Mouse (Mus musculus): ENCODE results near the gene Rere. TPM values are rescaled to one million over a fixed set of nuclear protein-coding genes. Genes with fewer than 3 reads are reported as not detected.

Gene Rere
- polyA plus RNA-seq, 1 experiment, result 58.8 TPM

DNA sequence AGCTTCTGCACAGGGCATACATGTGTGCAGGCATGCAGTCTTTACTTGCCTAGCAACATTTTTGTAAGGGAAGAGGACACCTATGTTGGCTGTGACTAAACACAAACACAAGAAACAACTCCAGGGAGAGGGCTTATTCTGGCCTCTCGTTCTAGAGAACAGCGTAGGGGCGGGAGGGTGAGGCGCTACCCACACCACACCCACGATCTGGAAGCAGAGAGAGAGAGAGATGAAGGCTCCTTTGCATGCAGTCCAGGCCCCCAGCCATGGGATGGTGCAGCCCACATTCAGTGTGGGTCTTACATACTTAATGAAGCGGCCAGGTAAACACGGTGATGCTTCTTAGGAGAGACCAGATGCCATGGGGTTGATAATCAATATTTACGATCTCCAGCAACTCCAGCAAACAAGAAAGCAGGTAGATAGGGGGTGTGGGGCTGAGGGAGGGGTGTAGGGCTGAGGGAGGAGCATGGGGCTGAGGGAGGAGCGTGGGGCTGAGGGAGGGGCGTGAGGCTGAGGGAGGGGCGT lies 371.7 kb downstream of the Rere start:
- 53% methylated on average over 11 of the region's 11 CpGs for WGBS
- no peak for DNase-seq
- TF ChIP-seq POLR2A (IDR thresholded peaks at IDR 0.05; ENCODE audit: low read depth, low read length) (no peak), CTCF (conservative IDR thresholded peaks at IDR 0.05; ENCODE audit: insufficient read depth, insufficient read length, low read depth, low read length) (no peak)
- Histone ChIP-seq H3K4me1 (ENCODE audit: control insufficient read depth, insufficient read depth, low read length) (no peaks in the 10 kb centered on the region), H3K27me3 (replicated peaks; ENCODE audit: control insufficient read depth, insufficient read depth, low read length) (no peaks in the 10 kb centered on the region), H3K27ac (ENCODE audit: insufficient read depth, low read depth, low read length) (no peak overlapping the region), H3K36me3 (ENCODE audit: control insufficient read depth, insufficient read depth, low read length) (no peaks in the 10 kb centered on the region), H3K4me3 (ENCODE audit: insufficient read depth, low read depth, low read length) (no peak overlapping the region)

DNA sequence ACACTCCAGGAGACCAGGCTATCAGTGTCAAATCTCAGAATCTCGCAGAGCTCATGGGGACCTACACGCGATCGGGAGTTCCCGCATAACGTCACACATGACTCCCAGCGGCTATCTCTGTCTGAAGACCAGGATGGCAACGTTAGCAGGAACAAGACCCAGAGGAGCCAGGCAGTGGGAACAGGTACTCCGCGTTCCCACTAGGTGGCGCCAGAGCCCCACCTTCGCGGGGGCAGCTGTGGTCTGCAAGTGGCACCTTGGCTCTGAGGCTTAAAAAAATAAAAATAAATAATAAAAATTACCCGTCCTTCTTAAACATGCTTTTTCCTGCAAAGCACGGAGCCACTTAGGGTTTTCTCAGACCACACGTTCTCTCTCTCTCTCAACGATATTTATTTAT lies 374.5 kb downstream of the Rere start:
- TF ChIP-seq CTCF (conservative IDR thresholded peaks at IDR 0.05; ENCODE audit: insufficient read depth, insufficient read length, low read depth, low read length) (peak; percentile 95), POLR2A (IDR thresholded peaks at IDR 0.05; ENCODE audit: low read depth, low read length) (no peak)
- 3% methylated on average over 17 of the region's 17 CpGs for WGBS
- Histone ChIP-seq H3K4me1 (ENCODE audit: control insufficient read depth, insufficient read depth, low read length) (no peaks in the 10 kb centered on the region), H3K4me3 (ENCODE audit: insufficient read depth, low read depth, low read length) (no peak overlapping the region), H3K27ac (ENCODE audit: insufficient read depth, low read depth, low read length) (no peak overlapping the region), H3K27me3 (replicated peaks; ENCODE audit: control insufficient read depth, insufficient read depth, low read length) (no peaks in the 10 kb centered on the region), H3K36me3 (ENCODE audit: control insufficient read depth, insufficient read depth, low read length) (no peaks in the 10 kb centered on the region)
- peak; percentile 90 for DNase-seq

- WGBS, result 85% methylated on average over 6 of the region's 6 CpGs
- Histone ChIP-seq H3K27me3 (replicated peaks; ENCODE audit: control insufficient read depth, insufficient read depth, low read length) (no peaks in the 10 kb centered on the region), H3K4me1 (ENCODE audit: control insufficient read depth, insufficient read depth, low read length) (no peaks in the 10 kb centered on the region), H3K27ac (ENCODE audit: insufficient read depth, low read depth, low read length) (no peak overlapping the region), H3K4me3 (ENCODE audit: insufficient read depth, low read depth, low read length) (no peak overlapping the region), H3K36me3 (ENCODE audit: control insufficient read depth, insufficient read depth, low read length) (no peaks in the 10 kb centered on the region)
- TF ChIP-seq CTCF (conservative IDR thresholded peaks at IDR 0.05; ENCODE audit: insufficient read depth, insufficient read length, low read depth, low read length) (peak; percentile 35; the same call in 1 of the 2 replicates), POLR2A (IDR thresholded peaks at IDR 0.05; ENCODE audit: low read depth, low read length) (no peak)
- peak; percentile 60 for DNase-seq
Measured at GRCm38 (mm10) chr4:150656504-150656903, 375.1 kb downstream of the Rere start.

DNA sequence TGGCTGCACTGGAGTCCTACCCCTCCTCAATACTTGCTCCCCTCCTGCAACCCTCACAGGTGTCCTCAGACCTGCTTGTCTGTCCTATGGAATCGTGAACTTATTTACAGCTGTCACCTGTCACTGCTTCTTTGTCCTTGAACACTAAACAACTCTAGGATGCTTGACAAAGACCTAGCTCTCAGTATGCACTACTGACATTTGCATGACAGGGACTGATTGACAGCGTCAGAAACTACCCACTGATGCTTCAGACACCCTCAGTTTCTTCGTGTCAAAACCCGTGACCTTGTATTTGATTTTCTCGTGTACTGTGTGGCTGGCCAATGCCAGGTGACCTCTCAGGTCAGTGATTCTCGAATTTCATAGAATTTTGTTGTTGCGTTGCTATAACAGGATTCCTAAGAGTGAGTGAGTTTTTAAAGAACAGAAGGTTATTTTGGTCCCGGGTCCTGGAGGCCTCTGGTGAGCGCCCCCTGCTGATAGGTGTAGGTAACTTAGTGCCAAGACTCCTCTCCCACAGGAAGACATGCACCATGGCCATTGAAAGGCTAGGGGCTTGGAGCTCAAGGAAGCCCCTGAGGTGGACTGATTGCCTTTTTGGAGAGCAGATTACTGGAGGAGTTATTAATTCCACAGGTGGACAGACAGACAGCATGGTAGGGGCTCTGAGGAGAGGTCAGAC lies 378.6 kb downstream of the Rere start:
- WGBS, result 71% methylated on average over 9 of the region's 9 CpGs
- H3K27ac ChIP-seq (ENCODE audit: insufficient read depth, low read depth, low read length), result no peak overlapping the region
- no peak overlapping the region for H3K4me3 ChIP-seq (ENCODE audit: insufficient read depth, low read depth, low read length)
- TF ChIP-seq POLR2A (IDR thresholded peaks at IDR 0.05; ENCODE audit: low read depth, low read length), result no peak
- peak; percentile 45 for TF ChIP-seq CTCF (conservative IDR thresholded peaks at IDR 0.05; ENCODE audit: insufficient read depth, insufficient read length, low read depth, low read length)
- no peaks in the 10 kb centered on the region for H3K36me3 ChIP-seq (ENCODE audit: control insufficient read depth, insufficient read depth, low read length)
- H3K27me3 ChIP-seq (replicated peaks; ENCODE audit: control insufficient read depth, insufficient read depth, low read length), result no peaks in the 10 kb centered on the region
- DNase-seq, result peak; percentile 40
- H3K4me1 ChIP-seq (ENCODE audit: control insufficient read depth, insufficient read depth, low read length), result no peaks in the 10 kb centered on the region

- no peaks in the 10 kb centered on the region for H3K36me3 ChIP-seq (ENCODE audit: control insufficient read depth, insufficient read depth, low read length)
- TF ChIP-seq CTCF (conservative IDR thresholded peaks at IDR 0.05; ENCODE audit: insufficient read depth, insufficient read length, low read depth, low read length), result no peak
- TF ChIP-seq POLR2A (IDR thresholded peaks at IDR 0.05; ENCODE audit: low read depth, low read length), result no peak
- H3K27me3 ChIP-seq (replicated peaks; ENCODE audit: control insufficient read depth, insufficient read depth, low read length), result no peaks in the 10 kb centered on the region
- H3K4me1 ChIP-seq (ENCODE audit: control insufficient read depth, insufficient read depth, low read length), result no peaks in the 10 kb centered on the region
- no peak for DNase-seq
- no peak overlapping the region for H3K4me3 ChIP-seq (ENCODE audit: insufficient read depth, low read depth, low read length)
- WGBS, result 31% methylated on average over 13 of the region's 13 CpGs
- no peak overlapping the region for H3K27ac ChIP-seq (ENCODE audit: insufficient read depth, low read depth, low read length)
Measured at GRCm38 (mm10) chr4:150661886-150662285, 380.4 kb downstream of the Rere start.

GRCm38 (mm10) chr4:150663192-150663591 lies 381.7 kb downstream of the Rere start:
- DNase-seq, result peak; percentile 58
- Histone ChIP-seq H3K27me3 (replicated peaks; ENCODE audit: control insufficient read depth, insufficient read depth, low read length) (no peaks in the 10 kb centered on the region), H3K36me3 (ENCODE audit: control insufficient read depth, insufficient read depth, low read length) (no peaks in the 10 kb centered on the region), H3K27ac (ENCODE audit: insufficient read depth, low read depth, low read length) (no peak overlapping the region), H3K4me3 (ENCODE audit: insufficient read depth, low read depth, low read length) (no peak overlapping the region), H3K4me1 (ENCODE audit: control insufficient read depth, insufficient read depth, low read length) (no peaks in the 10 kb centered on the region)
- TF ChIP-seq POLR2A (IDR thresholded peaks at IDR 0.05; ENCODE audit: low read depth, low read length) (no peak), CTCF (conservative IDR thresholded peaks at IDR 0.05; ENCODE audit: insufficient read depth, insufficient read length, low read depth, low read length) (peak; percentile 67)
- 62% methylated on average over 12 of the region's 12 CpGs for WGBS

DNA sequence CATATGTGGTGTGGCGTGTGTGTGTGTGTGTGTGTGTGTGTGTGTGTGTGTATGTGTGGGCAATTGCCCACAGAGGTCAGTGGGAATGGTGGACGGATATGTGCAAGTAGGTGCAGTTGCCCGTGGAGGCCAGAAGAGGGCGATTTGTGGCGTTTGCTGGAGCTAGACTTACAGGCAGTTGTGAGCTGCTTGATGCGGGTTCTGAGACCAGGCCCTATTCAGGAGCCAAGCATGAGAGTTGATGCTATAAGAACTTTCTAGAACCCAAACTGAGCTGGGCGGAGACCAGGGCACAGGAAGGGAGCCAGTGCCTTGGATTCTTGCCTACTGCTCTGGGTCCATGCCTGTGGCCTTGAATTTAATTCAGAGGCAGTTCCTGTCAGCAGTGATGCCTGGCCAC lies 383.3 kb downstream of the Rere start:
- no peak overlapping the region for H3K27ac ChIP-seq (ENCODE audit: insufficient read depth, low read depth, low read length)
- no peaks in the 10 kb centered on the region for H3K36me3 ChIP-seq (ENCODE audit: control insufficient read depth, insufficient read depth, low read length)
- peak; percentile 42 for DNase-seq
- 87% methylated on average over 7 of the region's 7 CpGs for WGBS
- no peaks in the 10 kb centered on the region for H3K27me3 ChIP-seq (replicated peaks; ENCODE audit: control insufficient read depth, insufficient read depth, low read length)
- H3K4me1 ChIP-seq (ENCODE audit: control insufficient read depth, insufficient read depth, low read length), result no peaks in the 10 kb centered on the region
- no peak for TF ChIP-seq POLR2A (IDR thresholded peaks at IDR 0.05; ENCODE audit: low read depth, low read length)
- peak; percentile 60 for TF ChIP-seq CTCF (conservative IDR thresholded peaks at IDR 0.05; ENCODE audit: insufficient read depth, insufficient read length, low read depth, low read length)
- no peak overlapping the region for H3K4me3 ChIP-seq (ENCODE audit: insufficient read depth, low read depth, low read length)
